Mouse (Mus musculus) fibroblast of lung, adult 2 months (primary cell): ENCODE results near the gene Gbgt1.
"Not testable (repeated sequence)": the region's sequence is repeated elsewhere in the genome, so short reads cannot be mapped to it uniquely, and the experiment has no call there.

Experiments
- DNase-seq: peaks from one replicate; pipeline ENCODE4 v3.0.0-alpha.2; 2011; ENCODE audit warnings: low read depth

Gbgt1 gene

DNA sequence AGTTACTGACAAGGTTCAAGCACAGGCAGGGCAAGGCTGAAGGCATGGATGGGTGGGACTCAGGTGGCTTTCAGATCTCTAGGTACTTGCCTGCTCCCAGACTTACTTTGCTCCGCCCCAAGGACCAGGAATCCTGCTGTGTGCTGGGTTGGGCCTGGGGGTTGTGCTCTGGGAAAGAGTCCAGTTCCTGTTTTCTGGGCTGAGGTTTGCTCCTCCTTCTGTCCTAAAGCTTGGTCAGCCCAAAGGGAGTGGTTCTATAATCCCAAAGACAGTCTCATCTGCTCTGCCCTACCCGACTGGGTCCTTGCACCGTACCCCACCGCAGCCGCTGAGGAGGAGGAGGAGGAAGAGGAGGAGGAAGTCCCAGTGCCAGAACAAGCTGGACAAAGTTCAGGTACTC is at the start of gene Gbgt1:
Gene Gbgt1, plus strand, starts transcription at position 221 of the 400 bp plus-strand sequence.
- DNase-seq = no peak

DNA sequence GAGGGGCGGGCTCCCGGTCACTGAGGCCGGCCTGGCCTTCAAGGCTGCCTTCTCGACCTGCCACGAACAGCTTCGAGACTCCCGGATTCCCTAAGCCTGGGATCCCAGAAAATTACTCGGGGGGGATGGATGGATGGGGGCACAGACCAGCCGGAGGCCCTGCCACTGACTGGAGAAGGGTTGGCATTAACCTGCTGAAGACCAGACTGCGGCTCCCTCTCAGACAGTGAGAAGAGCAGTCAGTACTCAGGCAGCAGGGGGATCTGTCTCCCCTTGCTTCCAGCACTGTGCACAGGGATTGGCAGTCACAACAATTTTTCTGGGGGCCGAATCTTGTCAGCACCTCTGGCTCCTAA is 49.4 kb upstream of the Gbgt1 start:
- DNase-seq = no peak

DNA sequence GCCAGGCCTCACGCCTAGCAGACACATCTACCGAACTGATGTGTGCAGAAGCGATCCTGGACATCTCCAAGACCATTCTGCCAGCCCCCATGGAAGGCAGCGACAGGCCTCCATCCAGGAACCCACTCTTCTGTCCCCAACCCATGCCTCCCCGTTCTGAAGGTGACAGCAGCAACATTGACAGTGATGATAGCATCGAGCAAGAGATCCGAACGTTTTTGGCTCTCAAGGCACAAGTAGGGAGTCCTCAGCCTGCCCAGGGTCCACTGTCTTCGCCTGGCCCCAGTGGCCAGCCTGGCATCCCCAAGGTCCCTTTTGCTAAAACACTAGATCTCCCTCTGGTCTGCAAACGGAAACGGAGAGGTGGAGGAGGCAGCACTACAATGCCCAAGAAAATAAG is 45.0 kb upstream of the Gbgt1 start:
- DNase-seq = no peak

DNA sequence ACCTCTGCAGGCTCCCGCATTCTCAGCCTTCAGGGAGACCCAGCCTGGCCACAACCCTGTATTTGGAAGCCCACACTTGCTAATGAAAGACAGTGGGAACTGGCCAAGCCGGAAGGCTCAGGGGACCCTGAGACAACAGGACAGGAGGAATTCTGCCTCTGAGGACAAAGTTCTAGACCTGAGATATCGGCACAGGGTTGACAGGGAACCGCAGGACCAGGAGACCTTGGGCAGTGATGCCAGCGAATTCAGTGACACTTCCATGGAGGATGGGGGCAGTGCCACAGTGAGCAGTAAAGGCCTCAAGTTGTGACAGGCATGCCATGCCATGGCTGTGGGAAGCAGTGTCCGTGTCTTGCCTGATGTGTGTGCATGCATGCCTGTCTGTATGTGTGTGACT is 43.2 kb upstream of the Gbgt1 start:
- no peak for DNase-seq

DNA sequence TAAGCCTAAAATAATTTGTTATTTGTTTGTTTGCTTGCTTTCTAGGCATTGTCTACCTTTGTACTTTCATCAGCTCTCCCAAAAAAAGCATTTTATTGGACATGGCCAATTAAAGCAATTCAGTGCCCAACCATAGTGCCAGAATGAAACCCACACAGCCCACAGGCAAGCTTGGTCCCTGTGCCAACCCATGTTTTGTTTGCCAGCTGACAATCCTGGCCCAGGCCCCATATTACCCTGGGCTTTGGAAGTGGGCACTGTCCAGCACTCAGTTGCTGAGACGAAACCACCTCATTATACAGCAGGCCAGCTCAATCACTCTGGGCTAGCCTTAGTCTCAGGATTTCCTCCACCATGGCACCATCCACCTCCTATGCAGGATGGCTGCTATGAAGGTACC is 40.1 kb upstream of the Gbgt1 start:
- no peak for DNase-seq

DNA sequence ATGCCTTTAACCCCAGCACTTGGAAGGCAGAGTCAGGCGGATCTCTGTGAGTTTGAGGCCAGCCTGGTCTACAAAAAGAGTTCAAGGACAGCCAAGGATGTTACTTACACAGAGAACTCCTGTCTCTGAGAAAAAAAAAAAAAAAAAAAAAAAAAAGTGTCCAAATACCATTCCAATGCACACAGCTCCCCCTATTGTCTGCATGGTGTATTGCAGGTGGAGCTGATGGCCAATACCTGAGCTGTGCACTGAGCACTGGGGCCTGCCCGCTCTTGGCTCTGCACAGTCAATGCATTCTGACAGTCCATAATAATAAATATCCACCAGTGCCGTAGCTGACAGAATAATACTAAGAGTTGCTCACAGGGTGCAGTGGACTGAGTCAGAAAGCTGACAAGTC is 32.8 kb upstream of the Gbgt1 start:
- peak; percentile 3 for DNase-seq

DNA sequence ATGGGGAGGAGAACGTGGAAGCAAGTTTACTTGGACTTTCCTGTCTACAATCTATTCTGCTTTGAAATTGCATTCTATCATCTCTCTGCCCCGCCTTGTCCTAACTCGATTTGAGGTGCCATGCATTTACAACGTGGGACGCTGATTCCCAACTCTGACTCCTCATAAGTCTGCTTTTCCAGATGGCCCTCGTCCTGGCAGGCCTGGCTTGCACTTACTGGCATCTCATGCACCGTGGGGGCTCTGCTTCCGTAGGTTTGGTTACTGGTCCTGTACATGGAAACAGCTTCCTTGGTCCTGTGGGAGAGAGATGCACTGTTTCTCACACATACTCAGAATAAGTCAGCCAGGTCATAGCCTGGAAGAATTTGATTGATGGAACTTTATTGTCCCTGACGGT is 31.8 kb upstream of the Gbgt1 start:
- DNase-seq = no peak

DNA sequence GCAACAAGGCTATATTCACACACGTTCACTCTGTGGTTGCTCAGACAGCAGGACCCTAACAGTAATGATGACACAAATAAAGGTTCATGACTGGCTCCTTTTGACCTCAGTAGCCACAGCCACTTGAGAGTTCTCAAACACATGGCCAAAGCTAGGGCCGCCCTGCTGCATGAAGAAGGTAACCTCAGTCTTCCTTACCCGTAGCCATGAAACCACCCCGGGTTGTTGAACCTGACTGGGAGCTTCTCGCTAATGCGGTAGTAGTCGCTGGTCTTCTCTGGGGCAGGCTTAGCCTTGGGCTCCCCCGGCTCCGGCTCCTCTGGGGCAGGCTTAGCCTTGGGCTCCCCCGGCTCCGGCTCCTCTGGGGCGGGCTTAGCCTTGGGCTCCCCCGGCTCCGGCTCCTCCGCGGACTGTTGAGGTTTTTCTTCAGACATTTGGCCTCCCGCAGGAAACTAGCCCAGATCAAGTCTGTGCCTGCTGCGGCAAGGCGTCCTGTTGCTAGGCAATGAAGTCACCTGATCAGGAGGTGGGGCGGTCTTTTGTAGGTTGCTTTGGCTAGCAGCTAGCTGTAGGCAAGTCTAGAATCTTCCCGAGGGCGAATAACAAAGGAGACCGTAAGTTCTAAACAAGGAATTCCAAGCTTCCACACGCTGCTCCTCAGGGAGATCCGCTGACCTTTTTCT is 30.7 kb upstream of the Gbgt1 start, which contains the start of gene 1700007K13Rik:
Gene 1700007K13Rik, minus strand, starts transcription at position 497 of the 683 bp plus-strand sequence.
- peak; percentile 72 for DNase-seq

DNA sequence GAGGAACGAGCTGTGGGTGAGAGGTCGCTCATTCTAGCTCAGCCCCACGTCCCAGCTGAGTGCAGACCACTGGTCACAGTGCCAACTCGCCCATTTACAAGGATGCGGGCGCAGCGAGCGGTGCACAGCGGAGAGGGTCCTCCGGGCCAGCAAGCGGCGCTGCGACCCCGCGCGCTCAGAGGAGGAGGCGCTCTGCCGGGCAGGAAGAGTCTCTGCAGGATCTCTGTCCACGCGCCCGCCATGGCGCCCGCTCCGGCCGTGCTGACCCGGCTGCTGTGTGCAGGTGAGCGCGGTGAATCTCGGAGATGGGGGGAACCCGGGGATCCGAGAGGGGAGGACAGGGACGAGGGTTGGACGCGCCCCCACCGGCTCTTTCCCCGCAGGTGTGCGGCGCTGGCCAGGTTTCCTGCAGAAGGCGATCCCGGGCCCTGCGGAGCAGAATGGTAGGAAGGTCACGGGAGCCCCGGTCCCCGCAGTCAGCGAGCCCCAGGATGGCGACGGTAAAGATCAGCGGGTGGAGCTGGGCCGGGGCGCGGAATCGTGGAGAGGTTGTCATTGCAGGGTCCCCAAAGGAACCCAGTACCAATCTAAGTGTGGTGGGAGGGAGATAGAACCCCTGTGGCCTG is 28.7 kb upstream of the Gbgt1 start, which contains the start of gene Mrps2:
Gene Mrps2, plus strand, starts transcription at position 207 of the 626 bp plus-strand sequence.
- peak; percentile 56 for DNase-seq

DNA sequence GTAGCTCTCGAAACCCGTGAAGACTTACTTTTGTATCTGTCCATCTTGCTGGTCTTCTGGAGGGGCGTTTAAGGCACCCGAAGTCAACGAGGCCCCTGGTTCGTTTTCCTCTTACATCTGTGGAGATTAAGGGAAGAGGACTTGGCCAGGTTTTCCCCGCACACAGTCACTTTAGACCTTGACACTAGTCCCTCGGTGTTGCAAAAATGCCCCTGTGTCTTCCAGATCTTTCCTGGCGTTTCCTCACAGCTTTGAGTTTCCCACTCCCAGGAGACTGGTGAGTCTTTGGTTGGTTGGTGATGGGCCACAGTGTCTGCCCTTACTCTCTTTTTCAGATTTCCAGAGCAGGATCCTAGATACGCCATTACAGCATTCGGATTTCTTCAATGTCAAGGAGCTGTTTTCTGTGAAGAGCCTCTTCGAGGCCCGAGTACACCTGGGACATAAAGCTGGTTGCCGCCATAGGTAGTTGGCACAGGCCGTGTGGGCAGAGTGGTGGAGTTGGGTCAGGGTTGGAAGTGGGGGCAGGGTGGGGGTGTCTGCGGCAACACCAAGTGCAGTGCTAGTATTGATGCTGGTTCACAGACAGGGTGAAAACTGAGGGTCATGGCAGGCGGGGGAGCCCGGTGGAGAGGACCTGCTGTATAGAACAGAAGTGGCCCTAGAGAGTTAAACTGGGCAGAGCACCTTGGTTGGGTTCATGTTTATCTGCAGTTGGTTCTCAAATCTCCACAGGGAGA is 28.0 kb upstream of the Gbgt1 start:
- DNase-seq = no peak

DNA sequence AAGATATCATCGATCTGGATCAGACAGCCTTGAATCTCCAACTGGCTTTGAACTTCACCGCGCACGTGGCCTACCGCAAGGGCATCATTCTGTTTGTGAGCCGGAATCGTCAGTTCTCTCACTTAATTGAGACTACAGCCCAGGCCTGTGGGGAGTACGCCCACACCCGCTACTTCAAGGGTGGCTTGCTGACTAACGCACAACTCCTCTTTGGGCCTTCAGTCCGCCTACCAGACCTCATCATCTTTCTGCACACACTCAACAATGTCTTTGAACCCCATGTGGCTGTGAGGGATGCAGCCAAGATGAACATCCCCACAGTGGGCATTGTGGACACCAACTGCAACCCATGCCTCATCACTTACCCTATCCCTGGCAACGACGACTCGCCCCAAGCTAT is 27.2 kb upstream of the Gbgt1 start:
- DNase-seq = no peak

DNA sequence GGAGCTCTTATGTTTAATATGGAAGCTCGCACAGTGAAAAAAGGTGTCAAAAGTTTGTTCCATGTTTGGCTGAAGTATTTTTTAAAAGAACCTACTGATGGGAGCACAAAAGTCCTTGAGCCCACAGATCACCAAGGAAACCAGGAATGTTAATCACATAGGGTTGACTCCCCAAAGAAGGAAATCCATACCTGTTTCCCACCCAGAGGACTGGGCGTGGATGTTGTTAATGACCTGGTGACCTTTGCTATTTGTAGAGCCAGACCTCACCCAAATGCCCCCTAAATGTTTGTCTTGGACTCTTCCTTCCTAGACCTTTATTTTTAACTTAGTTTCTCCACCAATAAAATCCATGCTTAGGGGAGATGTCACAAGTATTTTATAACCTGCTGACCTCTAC is 26.1 kb upstream of the Gbgt1 start:
- DNase-seq = no peak

DNA sequence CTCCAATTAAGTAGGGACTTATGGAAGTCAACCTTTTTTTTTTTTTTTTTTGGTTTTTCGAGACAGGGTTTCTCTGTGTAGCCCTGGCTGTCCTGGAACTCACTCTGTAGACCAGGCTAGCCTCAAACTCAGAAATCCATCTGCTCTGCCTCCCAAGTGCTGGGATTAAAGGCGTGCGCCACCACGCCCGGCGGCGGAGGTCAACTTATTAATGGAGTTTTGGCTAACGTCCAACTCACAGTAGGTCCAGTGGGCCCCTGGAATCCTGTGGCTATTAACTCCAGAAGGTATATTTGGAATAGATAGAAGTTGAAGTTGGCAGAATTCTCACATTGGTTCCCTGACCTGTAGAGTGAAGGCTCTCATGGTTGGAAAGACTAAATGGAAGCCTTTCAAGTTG is 24.7 kb upstream of the Gbgt1 start:
- DNase-seq = not testable (repeated sequence)

DNA sequence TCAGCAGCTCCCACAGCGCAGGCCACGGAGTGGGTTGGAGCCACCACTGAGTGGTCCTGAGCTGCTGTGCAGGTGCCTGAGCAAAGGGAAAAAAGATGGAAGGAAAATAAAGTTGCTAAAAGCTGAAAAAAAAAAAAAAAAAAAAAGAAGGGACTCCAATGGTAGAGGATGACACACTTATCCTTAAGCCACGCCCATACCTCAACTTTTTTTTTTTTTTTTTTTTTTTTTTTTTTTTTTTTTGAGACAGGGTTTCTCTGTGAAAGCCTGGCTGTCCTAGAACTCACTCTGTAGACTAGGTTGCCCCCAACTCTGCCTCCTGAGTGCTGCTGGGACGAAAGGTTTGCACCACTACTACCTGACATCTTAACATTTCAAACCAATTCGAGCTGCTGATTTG is 18.7 kb upstream of the Gbgt1 start:
- DNase-seq = not testable (repeated sequence)

DNA sequence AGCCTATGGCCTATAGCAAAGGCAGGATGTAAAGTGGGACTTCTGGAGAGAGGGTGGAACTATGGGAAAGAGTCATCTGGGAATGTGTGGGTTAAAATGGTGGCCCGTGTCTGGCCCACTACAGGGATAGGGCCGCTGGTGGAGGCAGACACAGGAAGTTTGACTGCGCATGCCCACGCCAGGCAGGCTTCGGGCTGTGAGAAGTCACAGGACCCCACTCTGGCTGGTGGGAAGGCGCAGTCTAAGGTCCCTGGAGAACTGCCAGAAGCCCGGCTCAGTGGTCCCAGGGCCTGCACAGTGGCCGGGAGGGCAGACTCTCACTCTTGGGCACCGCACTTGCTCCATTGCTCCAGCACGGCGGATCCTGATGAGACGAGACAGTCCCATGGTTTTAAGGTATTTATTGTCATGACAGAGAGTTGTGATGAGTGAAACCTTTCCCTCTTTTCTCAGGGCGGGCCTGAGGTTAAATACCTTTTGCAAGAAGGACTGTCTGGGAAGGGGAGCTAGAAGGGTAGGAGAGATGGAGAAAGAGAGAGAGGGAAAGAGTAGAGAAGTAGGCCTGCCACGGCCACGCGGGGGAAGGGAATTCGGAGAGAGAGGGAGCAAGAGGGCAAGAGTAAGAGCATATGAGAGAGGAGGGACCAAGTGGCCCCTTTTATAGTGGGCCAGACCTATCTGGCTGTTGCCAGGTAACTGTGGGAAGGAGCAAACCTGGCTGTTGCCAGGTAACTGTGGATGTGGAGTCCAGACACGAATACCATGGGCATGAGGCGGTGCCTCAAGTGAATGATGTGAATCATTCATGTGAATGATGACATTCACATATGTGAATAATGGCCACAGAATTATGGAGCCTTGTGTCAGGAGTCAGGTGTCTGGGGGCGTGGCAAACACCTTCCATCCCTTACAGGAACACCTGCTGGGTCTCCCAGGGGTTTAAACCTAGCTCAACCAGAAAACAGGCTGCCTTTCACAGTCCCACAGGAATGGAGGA is 17.2 kb upstream of the Gbgt1 start:
- DNase-seq = no peak

DNA sequence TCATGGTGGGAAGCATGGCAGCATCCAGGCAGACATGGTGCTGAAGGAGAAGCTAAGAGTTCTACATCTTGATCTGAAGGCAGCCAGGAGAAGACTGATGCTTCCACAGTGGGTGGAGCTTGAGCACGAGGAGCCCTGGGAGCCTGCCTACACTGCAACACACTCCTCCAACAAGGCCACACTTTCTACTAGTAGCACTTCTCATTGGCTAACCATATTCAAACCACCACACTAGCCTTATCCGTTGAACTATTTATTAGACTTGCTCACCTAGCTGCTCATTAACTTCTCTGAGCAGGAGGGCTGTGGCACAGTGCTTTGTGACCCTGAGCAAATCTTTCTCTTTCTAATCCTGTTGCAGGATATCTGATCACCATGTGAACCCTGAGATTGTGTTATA is 12.8 kb upstream of the Gbgt1 start:
- DNase-seq = no peak

DNA sequence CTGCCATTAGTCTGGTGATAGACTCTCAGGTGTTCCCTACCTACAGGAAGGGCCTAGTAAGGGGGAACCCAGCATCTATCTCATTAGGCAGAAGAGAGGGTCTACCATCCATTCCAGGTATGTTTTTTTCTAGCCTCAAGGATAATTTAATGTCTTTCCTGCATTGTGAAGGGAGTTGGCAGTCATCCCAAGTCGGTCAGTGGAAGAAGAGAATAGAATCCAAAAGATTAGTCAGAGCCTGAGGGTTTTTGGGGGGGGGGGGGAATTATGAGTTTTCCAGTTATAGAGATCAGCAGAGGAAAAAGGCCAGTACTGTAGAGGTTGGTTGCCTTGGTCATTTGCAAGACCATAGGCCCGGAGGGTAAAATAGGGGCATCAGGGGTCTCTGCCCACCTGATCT is 2.2 kb upstream of the Gbgt1 start:
- DNase-seq = no peak

DNA sequence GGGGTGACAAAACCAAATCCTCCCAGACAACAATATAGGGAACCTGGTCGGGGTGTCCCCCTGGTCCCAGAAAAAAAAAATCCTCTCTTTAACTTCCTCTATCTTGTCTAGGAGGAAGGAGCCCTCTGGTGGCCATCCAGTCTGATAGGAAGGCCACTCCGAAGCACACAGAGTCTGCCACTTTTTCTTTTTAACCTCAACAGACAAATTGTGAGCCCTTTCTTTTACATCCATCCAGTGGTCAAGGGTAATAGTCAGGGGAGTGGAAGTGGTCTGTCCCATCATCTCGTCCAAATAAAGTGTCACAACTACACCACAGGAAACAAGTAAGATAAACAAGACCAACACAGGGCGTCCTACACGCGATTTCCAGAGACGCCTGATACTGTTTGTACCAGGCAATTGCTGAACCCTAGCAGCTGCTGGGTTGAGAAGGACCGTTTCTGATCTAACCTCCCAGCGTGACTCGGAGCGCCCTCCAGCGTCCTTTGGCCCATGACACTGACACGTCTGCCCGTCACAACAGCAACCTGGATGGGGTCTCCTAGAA is 1.4 kb upstream of the Gbgt1 start:
- no peak for DNase-seq

DNA sequence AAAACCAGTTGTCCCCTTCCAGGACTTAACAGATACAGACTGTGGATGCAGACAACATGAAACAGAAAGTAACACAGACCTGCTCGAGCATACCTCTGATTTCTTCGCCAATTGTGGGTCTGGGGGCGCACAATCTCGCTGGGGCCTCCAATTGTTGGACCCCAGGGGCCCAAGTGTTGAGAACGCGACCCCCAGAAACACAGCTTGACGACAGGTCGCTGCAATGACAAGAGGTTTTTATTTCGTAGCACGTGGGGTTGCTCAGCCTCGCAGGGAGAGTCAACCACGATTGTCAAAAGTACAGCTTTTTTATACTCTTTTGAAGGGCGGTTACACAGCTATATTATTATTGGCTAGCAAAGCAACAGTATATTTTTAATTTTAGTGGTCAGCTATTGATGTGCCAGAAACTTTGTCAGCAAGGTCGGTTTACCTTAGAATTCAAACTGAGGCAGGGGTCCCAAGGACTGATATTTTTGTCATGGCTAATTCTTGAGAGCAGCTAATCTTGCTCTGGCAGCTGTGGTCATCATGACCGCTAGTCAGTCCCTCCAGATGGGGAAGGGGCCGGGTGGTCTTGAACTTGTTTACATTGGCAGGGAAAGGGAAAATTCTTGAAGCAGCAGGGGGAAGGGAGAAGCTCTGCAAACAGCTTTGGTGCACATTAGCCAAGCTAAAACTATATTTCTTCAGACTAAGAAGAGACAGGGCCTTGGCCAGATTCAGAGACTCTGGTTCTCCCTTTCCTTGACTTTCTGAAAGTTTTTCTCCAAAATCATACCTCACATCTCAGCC is 693 bp upstream of the Gbgt1 start:
- no peak for DNase-seq

DNA sequence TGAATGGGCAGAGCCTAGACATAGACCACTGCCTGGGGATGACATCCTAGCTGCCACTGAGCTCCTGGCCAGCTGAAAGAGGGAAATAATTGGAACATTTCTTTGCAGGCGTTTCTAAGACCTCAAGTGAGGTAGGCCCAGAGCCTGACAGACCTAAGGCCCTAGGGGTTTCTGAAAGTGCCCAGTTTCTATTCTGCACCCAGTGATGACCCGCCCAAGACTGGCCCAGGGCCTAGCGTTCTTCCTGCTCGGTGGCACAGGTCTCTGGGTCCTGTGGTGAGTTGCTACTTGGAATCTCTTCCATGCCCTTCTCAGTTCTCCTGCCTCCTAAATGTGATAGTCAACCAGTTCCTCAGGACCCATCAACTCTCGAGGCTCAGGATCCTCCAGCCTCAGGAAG is 870 bp downstream of the Gbgt1 start:
- DNase-seq = no peak

DNA sequence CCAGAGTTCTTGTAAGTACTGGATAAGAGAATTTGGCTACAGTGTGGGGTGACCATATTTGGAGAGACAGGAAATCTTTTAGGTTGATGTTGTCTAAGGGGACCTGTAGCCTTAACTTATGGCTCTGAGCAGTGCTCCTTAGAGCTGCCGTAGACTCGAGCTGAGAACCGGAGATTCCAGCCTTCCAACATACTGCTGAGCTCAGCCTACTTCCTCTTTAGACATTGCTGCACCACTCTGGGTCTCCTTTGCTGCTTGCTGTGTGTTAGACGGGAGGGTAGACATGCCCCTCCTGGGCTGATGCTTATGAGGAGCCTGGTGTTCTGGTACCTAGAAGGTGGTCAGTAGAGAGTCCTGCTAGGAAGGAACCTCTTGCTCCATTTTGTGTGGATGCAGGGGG is 1.7 kb downstream of the Gbgt1 start:
- no peak for DNase-seq
